Mouse (Mus musculus) liver, embryonic 15.5 days (tissue): Measurements from ENCODE around the gene Esp1. TPM values are rescaled to one million over a fixed set of nuclear protein-coding genes. Genes with fewer than 3 reads are reported as not detected.
"Not testable (repeated sequence)": the region's sequence is repeated elsewhere in the genome, so short reads cannot be mapped to it uniquely, and the experiment has no call there.

Source experiments
- ATAC-seq: fragments of 200-750 bp; cut with Nextera tagmentation; 2 replicates; pipeline ENCODE4 v1.8.0; 2017; ENCODE audit warnings: moderate number of reproducible peaks, mild to moderate bottlenecking, moderate library complexity; ENCODE audit not compliant: insufficient read depth
- H3K27ac ChIP-seq: fragments of 300-500 bp; sonication (generic); replicated peaks from 2 replicates; pipeline ENCODE4 v1.5.1; 2015; ENCODE audit warnings: mild to moderate bottlenecking, inconsistent platforms
- H3K27me3 ChIP-seq: fragments of 300-500 bp; sonication (generic); 2 replicates; pipeline ENCODE4 v1.6.1; 2015; ENCODE audit warnings: mild to moderate bottlenecking, inconsistent platforms
- H3K36me3 ChIP-seq: fragments of 300-500 bp; sonication (generic); replicated peaks from 2 replicates; pipeline ENCODE4 v1.6.1; 2015; ENCODE audit warnings: moderate library complexity, mild to moderate bottlenecking, inconsistent platforms
- H3K4me1 ChIP-seq: fragments of 300-500 bp; sonication (generic); replicated peaks from 2 replicates; pipeline ENCODE4 v1.6.1; 2015; ENCODE audit warnings: inconsistent platforms
- H3K4me2 ChIP-seq: fragments of 300-500 bp; sonication (generic); 2 replicates; pipeline ENCODE4 v1.6.1; 2015; ENCODE audit warnings: moderate library complexity, mild to moderate bottlenecking, inconsistent platforms
- H3K4me3 ChIP-seq: fragments of 300-500 bp; sonication (generic); replicated peaks from 2 replicates; pipeline ENCODE4 v1.5.1; 2015; ENCODE audit warnings: mild to moderate bottlenecking, inconsistent platforms
- H3K9ac ChIP-seq: fragments of 300-500 bp; sonication (generic); 2 replicates; pipeline ENCODE4 v1.6.1; 2015; ENCODE audit warnings: moderate library complexity, mild to moderate bottlenecking, inconsistent platforms
- H3K9me3 ChIP-seq: fragments of 300-500 bp; sonication (generic); replicated peaks from 2 replicates; pipeline ENCODE4 v1.6.1; 2016; ENCODE audit warnings: inconsistent platforms
- WGBS: fragments of 180-500 bp; shearing (Covaris S2); methylation state at CpG from one replicate; pipeline ENCODE4 v1.1.7; 2015; ENCODE audit warnings: mixed read lengths; ENCODE audit not compliant: insufficient replicate concordance; 5-methylcytosine and 5-hydroxymethylcytosine counted together
- polyA plus RNA-seq: library from polyadenylated mRNA; unstranded; fragments of >200 nt; fragmentation: Nextera tagmentation; extraction: Ambion mirVana; gene quantifications from 2 replicates; pipeline ENCODE4 v1.2.1, GENCODE M21; 2015

The Esp1 gene
- polyA plus RNA-seq, result not detected in 2 replicates

- H3K4me3 ChIP-seq, result no peak within 1 kb of the TSS
- no peaks in the 10 kb centered on the region for H3K27me3 ChIP-seq
- H3K4me2 ChIP-seq, result no peak within 1 kb of the TSS
- H3K36me3 ChIP-seq, result no peaks in the 10 kb centered on the region
- H3K4me1 ChIP-seq, result no peaks in the 10 kb centered on the region
- no peak within 1 kb of the TSS for H3K27ac ChIP-seq
- no peak for ATAC-seq
- H3K9ac ChIP-seq, result no peak within 1 kb of the TSS
- WGBS, result 63% methylated on average over 2 of the region's 2 CpGs
- H3K9me3 ChIP-seq, result no peaks in the 10 kb centered on the region
Measured at GRCm38 (mm10) chr17:40726820-40727219, at the start of gene Esp1. TSS of gene Esp1 (plus strand) at chr17:40727120.

- H3K27ac ChIP-seq, result no peak overlapping the region
- H3K9me3 ChIP-seq, result no peaks in the 10 kb centered on the region
- no peak overlapping the region for H3K4me3 ChIP-seq
- H3K36me3 ChIP-seq, result no peaks in the 10 kb centered on the region
- no peak overlapping the region for H3K9ac ChIP-seq
- no peak overlapping the region for H3K4me2 ChIP-seq
- H3K27me3 ChIP-seq, result no peaks in the 10 kb centered on the region
- H3K4me1 ChIP-seq, result no peaks in the 10 kb centered on the region
- no peak for ATAC-seq
Measured at GRCm38 (mm10) chr17:40716273-40716672, 10.6 kb upstream of the Esp1 start.

GRCm38 (mm10) chr17:40717055-40717454 lies 9.9 kb upstream of the Esp1 start:
- not testable (repeated sequence) for H3K4me3 ChIP-seq, H3K27ac ChIP-seq, H3K9me3 ChIP-seq, ATAC-seq, H3K36me3 ChIP-seq, H3K9ac ChIP-seq, H3K4me1 ChIP-seq, H3K27me3 ChIP-seq, H3K4me2 ChIP-seq

GRCm38 (mm10) chr17:40731296-40731695 lies 4.4 kb downstream of the Esp1 start:
- WGBS, result 42% methylated on average over 2 of the region's 2 CpGs
- ATAC-seq, result no peak

GRCm38 (mm10) chr17:40731724-40732123 lies 4.8 kb downstream of the Esp1 start:
- no peak overlapping the region for H3K4me3 ChIP-seq
- no peak for ATAC-seq

More at GRCm38 (mm10) chr17:40731296-40731695, 4.4 kb downstream of the Esp1 start:
- Histone ChIP-seq H3K4me1 (no peaks in the 10 kb centered on the region), H3K27ac (no peak overlapping the region), H3K9me3 (no peaks in the 10 kb centered on the region), H3K27me3 (no peaks in the 10 kb centered on the region), H3K4me3 (no peak overlapping the region), H3K36me3 (no peaks in the 10 kb centered on the region), H3K9ac (no peak overlapping the region), H3K4me2 (no peak overlapping the region)

GRCm38 (mm10) chr17:40763662-40764061 lies 36.7 kb downstream of the Esp1 start:
- WGBS, result 55% methylated on average over 4 of the region's 4 CpGs
- no peak overlapping the region for H3K27ac ChIP-seq
- H3K9ac ChIP-seq, result no peak overlapping the region
- ATAC-seq, result no peak
- no peaks in the 10 kb centered on the region for H3K36me3 ChIP-seq
- no peaks in the 10 kb centered on the region for H3K9me3 ChIP-seq
- H3K4me2 ChIP-seq, result no peak overlapping the region
- H3K4me1 ChIP-seq, result no peaks in the 10 kb centered on the region
- no peaks in the 10 kb centered on the region for H3K27me3 ChIP-seq
- H3K4me3 ChIP-seq, result no peak overlapping the region

More at GRCm38 (mm10) chr17:40731724-40732123, 4.8 kb downstream of the Esp1 start:
- Histone ChIP-seq H3K4me2 (no peak overlapping the region), H3K4me1 (no peaks in the 10 kb centered on the region), H3K36me3 (no peaks in the 10 kb centered on the region), H3K27me3 (no peaks in the 10 kb centered on the region), H3K9me3 (no peaks in the 10 kb centered on the region), H3K27ac (no peak overlapping the region), H3K9ac (no peak overlapping the region)
- 28% methylated on average over 4 of the region's 4 CpGs for WGBS

- H3K9ac ChIP-seq, result no peak overlapping the region
- no peaks in the 10 kb centered on the region for H3K27me3 ChIP-seq
- 47% methylated on average over 1 of the region's 1 CpGs for WGBS
- no peak for ATAC-seq
- H3K4me3 ChIP-seq, result no peak overlapping the region
- no peaks in the 10 kb centered on the region for H3K4me1 ChIP-seq
- H3K4me2 ChIP-seq, result no peak overlapping the region
- no peak overlapping the region for H3K27ac ChIP-seq
- no peaks in the 10 kb centered on the region for H3K9me3 ChIP-seq
- no peaks in the 10 kb centered on the region for H3K36me3 ChIP-seq
Measured at GRCm38 (mm10) chr17:40767120-40767519, 40.2 kb downstream of the Esp1 start.

Other genes starting within 250 kb of the Esp1 start
- not detected in 2 replicates for gene Esp8, start 207.1 kb upstream of the Esp1 start, polyA plus RNA-seq
- gene Esp6, start 165.6 kb upstream of the Esp1 start, polyA plus RNA-seq, result not detected in 2 replicates
- gene Esp4, start 128.5 kb upstream of the Esp1 start, polyA plus RNA-seq, result not detected in 2 replicates
- not detected in 2 replicates for gene Esp3, start 95.0 kb upstream of the Esp1 start, polyA plus RNA-seq
- 0.12 and 0.26 TPM in 2 replicates for gene Crisp2, start 79.9 kb downstream of the Esp1 start, polyA plus RNA-seq
- 220 and 226 TPM in 2 replicates for gene Rhag, start 84.0 kb downstream of the Esp1 start, polyA plus RNA-seq
- 0.20 TPM in 2 replicates for gene 9130008F23Rik, start 153.4 kb downstream of the Esp1 start, polyA plus RNA-seq
- not detected in 2 replicates for gene Glyatl3, start 187.2 kb downstream of the Esp1 start, polyA plus RNA-seq
- 28.3 and 30.0 TPM in 2 replicates for gene Mut, start 207.6 kb downstream of the Esp1 start, polyA plus RNA-seq
- gene Cenpq, start 207.9 kb downstream of the Esp1 start, polyA plus RNA-seq, result 19.4 and 22.8 TPM in 2 replicates